In genomic region chr12:41594037-41594436, GRCm38 (mm10) we compare ENCODE assay signal across 16 mouse cellular contexts.
DNase-seq lines count a peak whose midpoint lies in the region; ATAC-seq lines count a peak whose summit lies in the region.
"Had no signal": no experiment of that assay in that cellular context is flagged by ENCODE, and none has a peak within 500 bp of the region (broad histone marks: within the 10 kb centered on the region; RNA-seq: fewer than 3 reads in every experiment).

No protein-coding gene starts in this region.

- no peak overlapping the region for H3K27ac ChIP-seq in hindbrain, embryonic 14.5 days
- H3K27ac ChIP-seq: embryonic facial prominence, embryonic 12.5 days; gastrocnemius, adult 2 months; hindbrain, embryonic 10.5 days; hindbrain, embryonic 15.5 days had no signal

- H3K9me3 ChIP-seq in hindbrain, embryonic 14.5 days (ENCODE audit: control insufficient read depth, low read length), result no peaks in the 10 kb centered on the region
- H3K9me3 ChIP-seq: embryonic facial prominence, embryonic 12.5 days; heart, embryonic 12.5 days; hindbrain, embryonic 10.5 days; hindbrain, embryonic 15.5 days had no signal

- H3K4me3 ChIP-seq in hindbrain, embryonic 14.5 days (replicated peaks; ENCODE audit: low read length), result no peak overlapping the region
- H3K4me3 ChIP-seq: embryonic facial prominence, embryonic 12.5 days; gastrocnemius, adult 2 months; heart, embryonic 12.5 days; hindbrain, embryonic 10.5 days; hindbrain, embryonic 15.5 days had no signal

- 88% methylated on average over 4 of the region's 4 CpGs for whole genome bisulfite sequencing in hindbrain, embryonic 14.5 days

- H3K36me3 ChIP-seq in hindbrain, embryonic 14.5 days (replicated peaks; ENCODE audit: control insufficient read depth, insufficient read depth), result no peaks in the 10 kb centered on the region
- H3K36me3 ChIP-seq: embryonic facial prominence, embryonic 12.5 days; heart, embryonic 12.5 days; hindbrain, embryonic 10.5 days; hindbrain, embryonic 15.5 days had no signal

- no peak for DNase-seq in frontal cortex, postnatal 10 days (ENCODE audit: low spot score in 2 of 2)
- peak; percentile 43 to 67 for DNase-seq in right cerebral cortex, postnatal 10 days (ENCODE audit: low spot score in 2 of 2)
- DNase-seq in right cerebral cortex, postnatal 25 days, result no peak
- DNase-seq in brain, embryonic 18.5 days (ENCODE audit: low read depth, low spot score), result peak; percentile 60
- peak; percentile 38 for DNase-seq in telencephalon, adult 2 months (ENCODE audit: low read depth, low spot score)
- no peak for DNase-seq in hindbrain, embryonic 14.5 days (ENCODE audit: low spot score)
- DNase-seq: adrenal gland, adult 2 months; adrenal gland, postnatal 25 days; gastrocnemius, adult 2 months; gastrocnemius, postnatal 25 days had no signal

- H3K4me2 ChIP-seq in hindbrain, embryonic 14.5 days (replicated peaks), result no peak overlapping the region
- H3K4me2 ChIP-seq: embryonic facial prominence, embryonic 12.5 days; heart, embryonic 12.5 days; hindbrain, embryonic 15.5 days had no signal

- H3K27me3 ChIP-seq in hindbrain, embryonic 14.5 days (ENCODE audit: control insufficient read depth, insufficient read depth, low read length), result no peaks in the 10 kb centered on the region
- H3K27me3 ChIP-seq: embryonic facial prominence, embryonic 12.5 days; heart, embryonic 12.5 days; hindbrain, embryonic 15.5 days had no signal

- ATAC-seq in frontal cortex, adult (ENCODE audit: low TSS enrichment), result peak; percentile 70
- no peak for ATAC-seq in hindbrain, embryonic 14.5 days (ENCODE audit: low FRiP score)
- ATAC-seq: intestine, embryonic 16.5 days had no signal

- H3K4me1 ChIP-seq in hindbrain, embryonic 14.5 days (replicated peaks; ENCODE audit: control insufficient read depth, insufficient read depth, low read length), result no peaks in the 10 kb centered on the region
- H3K4me1 ChIP-seq: embryonic facial prominence, embryonic 12.5 days; heart, embryonic 12.5 days; hindbrain, embryonic 10.5 days; hindbrain, embryonic 15.5 days had no signal

- no peak overlapping the region for H3K9ac ChIP-seq in hindbrain, embryonic 14.5 days
- H3K9ac ChIP-seq: embryonic facial prominence, embryonic 12.5 days; heart, embryonic 12.5 days; hindbrain, embryonic 15.5 days had no signal

Comparison
In these comparisons a context has a peak if more than half of its experiments do, and no peak if none do; other contexts are left out.
1. DNase-seq: peak in right cerebral cortex, postnatal 10 days (2 of 2), brain, embryonic 18.5 days (single experiment) and telencephalon, adult 2 months (single experiment); none in frontal cortex, postnatal 10 days (0 of 2), right cerebral cortex, postnatal 25 days (single experiment) and hindbrain, embryonic 14.5 days (single experiment).